Mouse (Mus musculus): ENCODE results near the gene Tldc2.

- TF ChIP-seq MAZ (IDR thresholded peaks at IDR 0.05; ENCODE audit: low read depth, low read length), result no peak
- TF ChIP-seq ZC3H11A (IDR thresholded peaks at IDR 0.05; ENCODE audit: low read depth, low read length), result no peak
- TF ChIP-seq POLR2AphosphoS2 (IDR thresholded peaks at IDR 0.05; ENCODE audit: low read depth, low read length), result no peak
- TF ChIP-seq CTCF (conservative IDR thresholded peaks at IDR 0.05 in 1 of 2, IDR thresholded peaks at IDR 0.05 in 1 of 2; ENCODE audit: low read depth in 2 of 2, low read length in 2 of 2), result no peak
- no peak for TF ChIP-seq POLR2A (IDR thresholded peaks at IDR 0.05; ENCODE audit: low read depth, low read length)
- no peak for TF ChIP-seq SIN3A (IDR thresholded peaks at IDR 0.05; ENCODE audit: low read length)
- no peak for TF ChIP-seq SMC3 (IDR thresholded peaks at IDR 0.05; ENCODE audit: low read depth, low read length)
These were observed 49.3 kb downstream of the Tldc2 start for GRCm38 (mm10) chr2:157136176-157136575.

Data from CH12.LX (cell line).